Mouse (Mus musculus) CD4-positive, CD25-positive, alpha-beta regulatory T cell, adult 2 months (primary cell): ENCODE measurements around the gene Daam1.
A peak's percentile ranks its signal among the peaks of the same experiment; 100 is the strongest.

ENCODE experiments used
- DNase-seq: peaks from one replicate; pipeline ENCODE4 v3.0.0-alpha.2; 2012; ENCODE audit warnings: low read depth, low spot score

Daam1 gene

DNA sequence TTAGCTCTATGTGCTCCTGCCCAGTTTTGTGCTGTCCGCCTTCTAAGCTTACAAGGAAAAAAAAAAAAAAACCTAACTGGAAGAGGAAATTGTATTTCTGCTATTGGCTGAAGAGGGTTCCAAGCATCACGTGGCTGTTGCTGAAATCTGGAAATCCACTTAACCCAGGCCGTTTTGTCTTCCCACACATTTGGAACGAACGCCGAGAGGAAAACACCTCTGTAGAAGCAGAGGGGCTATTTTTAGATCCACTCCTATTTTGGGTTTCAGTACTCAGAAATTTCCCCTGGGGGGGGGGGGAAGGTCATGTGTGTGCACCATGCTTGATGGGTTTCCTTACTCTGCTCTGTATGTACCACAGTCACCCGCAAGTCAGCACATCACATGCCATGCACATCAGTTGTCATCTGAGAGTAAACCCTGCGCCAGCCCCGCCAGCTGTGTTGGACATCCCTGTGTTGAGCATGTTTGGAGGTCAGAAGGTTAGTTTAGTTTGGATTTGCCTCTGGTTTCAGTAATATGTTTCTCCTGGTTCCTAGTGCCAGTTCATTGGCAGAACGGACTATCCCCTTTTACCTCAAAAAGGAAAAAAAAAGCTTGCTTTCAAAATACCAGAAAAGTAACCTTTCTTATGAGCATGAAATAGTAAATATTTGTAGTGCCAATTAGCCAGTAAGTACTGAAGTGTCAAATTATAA is 33.1 kb downstream of the Daam1 start:
- DNase-seq, result peak; percentile 38

DNA sequence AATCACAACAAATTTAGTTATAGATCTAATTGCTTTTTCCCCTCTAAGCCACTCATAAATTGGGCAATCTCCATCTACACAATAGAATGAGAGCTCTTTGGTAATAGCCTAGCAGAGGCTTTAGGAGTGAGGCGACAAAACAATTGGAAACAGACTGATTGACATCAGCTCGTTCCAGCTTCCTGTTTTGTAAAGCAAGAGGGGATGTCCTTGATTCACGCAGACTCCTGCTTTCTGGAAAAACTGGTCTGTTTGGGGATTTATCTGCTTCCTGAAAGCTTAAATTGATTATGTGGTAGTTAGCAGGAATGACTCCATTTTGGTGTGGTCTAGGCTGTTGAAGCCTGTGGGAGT is 33.6 kb downstream of the Daam1 start:
- DNase-seq, result no peak

DNA sequence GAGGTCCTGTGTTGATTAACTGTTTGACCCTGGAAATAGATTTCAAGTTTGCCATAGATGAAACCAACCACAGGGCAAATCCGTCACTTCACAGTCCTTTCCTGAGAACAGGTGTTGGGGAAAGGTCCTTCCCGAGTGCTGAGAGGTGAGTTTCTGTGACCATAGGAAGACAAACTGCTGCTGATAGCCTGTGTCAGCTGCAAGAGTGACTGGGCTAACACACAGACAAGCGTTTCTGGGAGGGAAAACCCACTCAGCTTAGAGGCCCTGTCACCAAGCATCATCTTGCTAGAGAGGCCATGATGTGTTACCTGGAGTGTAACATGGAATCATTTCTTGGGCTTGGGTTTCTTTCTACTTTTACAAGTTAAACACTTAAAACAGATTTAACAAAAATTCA is 35.1 kb downstream of the Daam1 start:
- DNase-seq, result no peak

- DNase-seq, result no peak
These were observed 36.7 kb downstream of the Daam1 start for GRCm38 (mm10) chr12:71867345-71868240.

DNA sequence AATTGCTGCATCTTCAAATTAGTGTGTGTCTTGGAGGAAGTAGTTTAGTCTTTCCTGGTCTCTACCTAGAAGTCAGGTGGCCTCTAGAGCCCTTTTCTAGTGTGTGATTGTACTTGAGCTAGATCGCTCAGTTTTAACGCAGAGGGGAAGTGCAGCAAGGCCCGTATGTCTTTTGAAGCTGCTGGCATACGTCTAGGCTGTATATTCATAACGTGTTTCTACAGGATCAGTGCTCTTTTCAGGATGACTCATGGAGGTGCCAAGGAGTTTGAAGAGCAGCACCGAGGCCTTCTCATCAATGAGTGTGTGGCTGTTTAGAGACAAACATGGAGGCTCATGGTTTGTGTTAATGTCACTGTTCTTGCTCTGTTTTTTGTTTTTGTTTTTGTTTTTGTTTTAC is 39.8 kb downstream of the Daam1 start:
- peak; percentile 38 for DNase-seq

GRCm38 (mm10) chr12:71872330-71872729 is 41.5 kb downstream of the Daam1 start:
- no peak for DNase-seq

- DNase-seq, result no peak
These were observed 43.7 kb downstream of the Daam1 start for GRCm38 (mm10) chr12:71874561-71874960.

GRCm38 (mm10) chr12:71874984-71875383 is 44.1 kb downstream of the Daam1 start:
- DNase-seq, result no peak

DNA sequence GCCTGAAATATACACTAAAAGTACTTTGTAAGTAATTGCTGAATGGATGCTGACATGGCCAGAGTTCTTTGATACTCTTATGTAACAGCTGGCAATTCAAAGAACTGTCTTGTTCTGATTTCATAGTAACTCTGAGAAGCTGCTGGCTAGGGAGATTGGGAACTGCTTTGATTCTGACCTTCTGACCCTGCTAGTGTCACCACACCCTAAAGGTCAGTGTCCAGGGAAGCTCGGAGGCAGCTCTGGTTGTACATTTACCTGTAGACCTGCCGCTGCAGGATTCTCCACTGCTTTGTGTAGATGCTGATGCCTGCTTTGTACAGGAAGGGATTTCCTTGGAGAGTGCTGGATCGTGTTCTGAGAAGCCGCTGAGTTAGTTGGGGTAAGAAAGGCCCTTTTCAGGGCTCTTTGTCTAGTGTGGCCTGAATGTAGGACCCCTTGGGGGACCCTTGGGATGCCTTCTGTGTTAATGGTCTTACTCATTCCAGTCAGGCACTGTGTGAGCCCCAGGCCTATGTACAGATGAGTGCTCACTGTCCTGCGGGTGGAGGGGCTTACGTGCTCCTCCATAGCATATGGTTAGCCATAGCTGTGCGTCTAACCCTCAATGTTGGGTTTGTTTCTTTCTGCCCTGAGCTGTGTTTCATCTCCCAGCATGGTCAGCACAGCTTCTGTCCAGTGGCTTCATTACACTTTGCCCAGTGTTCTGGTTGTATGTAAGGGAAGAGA is 45.0 kb downstream of the Daam1 start:
- DNase-seq, result no peak

DNA sequence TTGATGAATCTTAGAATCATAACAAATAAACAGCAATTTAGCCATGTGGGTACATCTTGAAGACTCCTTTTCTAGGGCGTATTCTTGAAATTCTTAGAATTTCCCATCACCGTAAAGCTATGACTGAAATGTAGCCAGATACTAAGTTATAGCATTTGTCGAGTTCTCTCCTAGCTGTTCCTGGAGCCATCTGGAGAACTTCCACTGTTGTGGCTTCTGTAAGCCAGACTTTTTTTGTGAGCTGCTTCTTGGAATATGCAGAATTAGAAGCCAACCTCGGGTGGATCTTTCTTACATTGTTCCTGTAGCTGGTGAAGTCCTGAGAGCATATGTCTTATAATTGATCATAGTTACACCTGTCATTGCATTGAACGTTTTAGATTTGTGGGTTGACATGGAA is 50.1 kb downstream of the Daam1 start:
- no peak for DNase-seq

- no peak for DNase-seq
These were observed 50.6 kb downstream of the Daam1 start for GRCm38 (mm10) chr12:71881477-71881876.

- DNase-seq, result no peak
These were observed 52.3 kb downstream of the Daam1 start for GRCm38 (mm10) chr12:71883066-71883711.

DNA sequence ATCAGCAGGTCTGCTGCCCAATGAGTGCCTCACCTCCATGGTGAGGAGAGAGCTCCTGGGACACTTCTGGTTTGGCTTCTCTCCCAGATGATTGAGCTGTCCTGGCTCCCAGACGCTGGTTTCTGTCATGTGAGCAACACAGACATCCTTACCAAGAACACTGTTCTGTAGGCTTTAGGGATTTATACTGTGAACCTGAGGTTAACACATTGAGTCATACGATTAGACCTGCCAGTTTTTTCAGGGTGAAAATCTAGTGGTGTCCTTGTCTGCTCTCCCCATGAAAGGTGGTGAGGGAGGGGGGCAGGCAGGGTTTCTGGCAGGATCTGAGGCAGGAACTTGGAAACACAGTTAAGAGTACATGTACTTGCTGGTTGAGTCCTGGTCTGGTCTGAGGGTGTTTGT is 54.3 kb downstream of the Daam1 start:
- no peak for DNase-seq

- no peak for DNase-seq
These were observed 54.8 kb downstream of the Daam1 start for GRCm38 (mm10) chr12:71885717-71886116.

DNA sequence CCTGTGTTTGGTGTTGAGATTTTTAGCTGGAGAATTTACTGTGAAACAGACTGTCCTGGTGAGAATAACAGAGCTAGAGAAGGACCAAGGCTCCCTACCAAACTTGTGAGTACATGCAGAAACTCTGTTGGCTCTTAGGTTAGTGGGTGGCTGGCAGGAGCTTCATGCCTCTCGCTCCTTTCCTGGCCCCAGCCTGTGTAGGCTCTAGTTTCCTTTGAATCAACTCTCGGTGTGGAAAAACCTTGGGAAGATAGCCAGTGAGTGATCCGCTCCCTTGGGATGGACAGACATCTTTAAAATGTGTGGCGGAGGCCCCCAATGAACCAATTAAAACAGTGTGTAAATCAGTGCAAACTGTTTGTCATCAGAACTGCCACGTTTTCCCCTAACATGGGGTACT is 55.5 kb downstream of the Daam1 start:
- no peak for DNase-seq

DNA sequence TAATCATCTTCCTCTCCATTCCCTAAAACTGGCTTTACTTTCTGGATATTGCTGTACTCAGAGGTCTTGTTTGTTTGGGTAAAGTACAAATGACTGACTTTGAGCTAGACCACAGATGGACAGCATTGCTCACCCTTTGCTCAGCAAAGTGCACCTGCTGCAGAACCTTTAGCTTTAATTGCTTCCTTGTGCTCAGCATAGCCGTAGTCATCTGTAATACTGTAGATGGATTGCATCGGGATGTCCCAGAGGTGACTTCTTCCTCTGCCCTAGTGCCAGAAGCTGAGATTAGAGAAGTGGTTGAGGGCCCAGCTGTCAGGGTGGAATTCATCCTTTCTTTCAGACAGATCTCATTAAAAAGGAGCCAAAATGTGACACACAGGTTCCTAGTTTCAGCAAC is 56.1 kb downstream of the Daam1 start:
- DNase-seq, result no peak

DNA sequence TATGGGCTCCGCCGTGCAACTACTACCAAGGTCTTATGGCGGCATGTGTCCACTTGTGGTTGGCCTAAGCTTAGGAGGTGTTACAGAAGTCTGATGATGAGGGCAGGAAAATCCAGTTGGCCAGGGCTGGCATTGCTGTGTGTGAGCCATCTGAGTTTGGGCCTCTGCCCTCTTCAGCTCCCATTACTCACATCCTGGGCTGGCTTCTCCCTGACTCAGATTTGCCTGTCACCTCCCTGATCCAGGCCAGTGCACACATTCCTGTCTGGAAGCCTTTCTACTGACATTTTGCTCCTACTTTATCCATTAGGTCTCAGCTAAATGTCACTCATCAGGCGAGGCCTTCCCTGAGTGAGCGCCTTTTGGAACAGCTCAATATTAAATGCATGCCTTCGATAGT is 57.5 kb downstream of the Daam1 start:
- no peak for DNase-seq

GRCm38 (mm10) chr12:71889266-71889665 is 58.4 kb downstream of the Daam1 start:
- DNase-seq, result no peak

GRCm38 (mm10) chr12:71890282-71890681 is 59.4 kb downstream of the Daam1 start:
- DNase-seq, result no peak

GRCm38 (mm10) chr12:71891729-71892355 is 61.0 kb downstream of the Daam1 start:
- DNase-seq, result no peak

DNA sequence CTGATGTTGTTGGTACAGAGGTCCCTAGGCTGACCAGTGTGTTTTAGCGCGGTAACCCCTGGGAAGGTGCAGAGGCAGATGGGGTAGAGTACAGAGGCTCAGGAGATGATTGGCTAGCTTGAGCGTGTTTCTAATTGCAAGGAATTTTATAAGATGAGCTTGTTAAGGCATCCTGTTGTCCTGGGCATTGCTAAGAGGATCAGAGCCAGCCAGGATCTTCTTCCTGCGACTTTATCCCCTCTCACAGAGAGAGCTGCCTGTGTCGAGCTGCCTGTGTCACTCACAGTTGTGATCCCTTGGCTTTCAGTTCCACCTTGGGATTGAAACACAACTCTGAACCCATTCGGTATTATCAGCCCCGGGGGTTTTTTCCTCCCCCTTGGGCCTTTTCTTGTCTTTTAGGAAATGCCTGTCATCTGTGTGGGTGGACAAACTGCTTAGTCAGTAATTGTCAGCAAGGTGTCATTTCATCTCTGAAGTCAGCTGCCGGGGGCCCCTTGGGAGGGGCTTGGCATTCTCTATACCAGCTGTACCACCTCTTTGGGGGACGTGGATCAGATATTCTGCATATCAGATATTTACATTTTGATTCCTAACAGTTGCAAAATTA is 62.2 kb downstream of the Daam1 start:
- peak; percentile 2 for DNase-seq
